Mouse (Mus musculus) heart, embryonic 13.5 days (tissue): Measurements from ENCODE around the gene Mapk13. TPM values are rescaled to one million over a fixed set of nuclear protein-coding genes. Genes with fewer than 3 reads are reported as not detected.
A peak's percentile ranks its signal among the peaks of the same experiment; 100 is the strongest.
"Not testable (repeated sequence)": the region's sequence is repeated elsewhere in the genome, so short reads cannot be mapped to it uniquely, and the experiment has no call there.

Experiments
- ATAC-seq: fragments of 200-750 bp; cut with Nextera tagmentation; 2 replicates; pipeline ENCODE4 v1.8.0; 2017; ENCODE audit warnings: moderate TSS enrichment; ENCODE audit not compliant: insufficient number of reproducible peaks, low FRiP score, low TSS enrichment; ENCODE audit errors: extremely low read depth
- H3K27ac ChIP-seq: fragments of 300-500 bp; sonication (generic); replicated peaks from 2 replicates; pipeline ENCODE4 v1.5.1; 2015; ENCODE audit warnings: moderate library complexity, mild to moderate bottlenecking, inconsistent platforms
- H3K27me3 ChIP-seq: fragments of 300-500 bp; sonication (generic); replicated peaks from 2 replicates; pipeline ENCODE4 v1.6.1; 2015; ENCODE audit warnings: mild to moderate bottlenecking, inconsistent platforms
- H3K36me3 ChIP-seq: fragments of 300-500 bp; sonication (generic); 2 replicates; pipeline ENCODE4 v1.6.1; 2015; ENCODE audit warnings: mild to moderate bottlenecking, inconsistent platforms
- H3K4me1 ChIP-seq: fragments of 300-500 bp; sonication (generic); 2 replicates; pipeline ENCODE4 v1.6.1; 2015; ENCODE audit warnings: inconsistent platforms
- H3K4me2 ChIP-seq: fragments of 300-500 bp; sonication (generic); 2 replicates; pipeline ENCODE4 v1.6.1; 2015; ENCODE audit warnings: inconsistent platforms, mild to moderate bottlenecking, moderate library complexity
- H3K4me3 ChIP-seq: fragments of 300-500 bp; sonication (generic); 2 replicates; pipeline ENCODE4 v1.5.1; 2015; ENCODE audit warnings: moderate library complexity, mild to moderate bottlenecking, inconsistent platforms
- H3K9ac ChIP-seq: fragments of 300-500 bp; sonication (generic); 2 replicates; pipeline ENCODE4 v1.6.1; 2015; ENCODE audit warnings: inconsistent platforms, mild to moderate bottlenecking, moderate library complexity
- H3K9me3 ChIP-seq: fragments of 300-500 bp; sonication (generic); 2 replicates; pipeline ENCODE4 v1.6.1; 2016; ENCODE audit warnings: inconsistent platforms
- WGBS: fragments of 180-500 bp; shearing (Covaris S2); methylation state at CpG from one replicate; pipeline ENCODE4 v1.1.7; 2015; ENCODE audit warnings: mixed read lengths; 5-methylcytosine and 5-hydroxymethylcytosine counted together
- polyA plus RNA-seq: library from polyadenylated mRNA; unstranded; fragments of >200 nt; fragmentation: Nextera tagmentation; extraction: Ambion mirVana; gene quantifications from 2 replicates; pipeline ENCODE4 v1.2.1, GENCODE M21; 2015

Gene Mapk13
- polyA plus RNA-seq, 1 experiment from 2014 or later, result 7.1 TPM

DNA sequence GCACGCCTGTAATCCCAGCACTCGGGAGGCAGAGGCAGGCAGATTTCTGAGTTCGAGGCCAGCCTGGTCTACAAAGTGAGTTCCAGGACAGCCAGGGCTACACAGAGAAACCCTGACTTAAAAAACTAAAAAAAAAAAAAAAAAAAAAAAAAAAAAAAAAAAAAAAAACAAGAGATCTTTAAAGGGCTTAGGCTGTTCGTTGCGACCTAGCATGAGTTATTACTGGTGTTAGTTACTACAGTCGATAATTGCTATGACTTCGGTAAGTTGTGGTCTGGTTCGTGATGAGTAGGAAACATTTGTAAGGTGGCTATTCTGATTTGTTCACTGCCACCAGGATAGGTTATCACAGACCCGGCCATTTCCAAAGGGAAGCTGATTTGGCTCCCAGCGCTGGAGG lies 47.2 kb downstream of the Mapk13 start:
- not testable (repeated sequence) for H3K4me3 ChIP-seq, H3K4me2 ChIP-seq, H3K9me3 ChIP-seq, H3K9ac ChIP-seq, ATAC-seq, H3K27me3 ChIP-seq
- Histone ChIP-seq H3K4me1 (peaks cover 21% of the 10 kb centered on the region), H3K27ac (peak overlapping the region; percentile 85), H3K36me3 (peaks cover 94% of the 10 kb centered on the region)
- WGBS, result 89% methylated on average over 10 of the region's 10 CpGs

DNA sequence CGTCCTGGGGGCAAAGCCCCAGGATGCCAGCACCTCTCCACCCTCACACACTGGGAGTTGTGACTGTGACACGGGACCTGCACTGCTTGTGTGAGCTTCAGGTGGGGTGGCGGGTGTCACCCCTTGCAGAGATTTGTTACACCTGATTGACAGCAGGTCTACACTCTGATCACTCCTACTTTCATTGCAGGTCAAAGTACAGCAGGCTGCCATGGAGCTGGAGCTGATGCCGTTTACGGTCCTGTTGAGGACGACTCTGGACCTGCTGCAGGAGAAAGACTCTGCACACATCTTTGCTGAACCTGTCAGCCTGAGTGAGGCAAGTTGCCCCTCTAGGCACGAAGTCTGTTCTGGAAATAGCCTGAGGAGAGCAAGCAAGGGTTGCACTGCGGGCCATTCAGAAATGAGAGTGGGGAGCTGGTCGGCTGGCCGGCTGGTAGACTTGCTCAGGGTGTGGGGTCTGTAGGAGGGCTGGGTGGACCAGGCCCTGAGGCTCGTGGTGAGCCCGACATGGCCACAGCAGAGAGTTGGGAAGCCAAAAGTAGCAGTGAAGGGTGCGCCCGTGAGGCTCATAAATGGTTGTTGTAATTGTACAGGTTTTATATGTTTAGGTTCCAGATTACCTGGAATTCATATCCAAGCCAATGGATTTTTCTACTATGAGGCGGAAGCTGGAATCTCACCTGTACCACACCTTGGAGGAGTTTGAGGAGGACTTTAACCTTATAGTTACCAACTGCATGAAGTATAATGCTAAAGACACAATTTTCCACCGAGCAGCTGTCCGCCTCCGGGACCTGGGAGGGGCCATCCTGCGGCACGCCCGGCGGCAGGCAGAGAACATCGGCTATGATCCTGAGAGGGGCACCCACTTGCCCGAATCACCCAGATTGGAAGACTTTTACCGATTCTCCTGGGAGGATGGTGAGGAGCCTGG lies 48.0 kb downstream of the Mapk13 start:
- WGBS, result 93% methylated on average over 25 of the region's 25 CpGs
- H3K9me3 ChIP-seq, result no peaks in the 10 kb centered on the region
- H3K4me3 ChIP-seq, result no peak overlapping the region
- peaks cover 96% of the 10 kb centered on the region for H3K36me3 ChIP-seq
- ATAC-seq, result no peak
- H3K27ac ChIP-seq, result no peak overlapping the region
- peaks cover 21% of the 10 kb centered on the region for H3K4me1 ChIP-seq
- no peak overlapping the region for H3K9ac ChIP-seq
- no peaks in the 10 kb centered on the region for H3K27me3 ChIP-seq
- no peak overlapping the region for H3K4me2 ChIP-seq

GRCm38 (mm10) chr17:28820189-28820588 lies 51.1 kb downstream of the Mapk13 start:
- no peak overlapping the region for H3K27ac ChIP-seq
- no peak for ATAC-seq
- H3K4me2 ChIP-seq, result no peak overlapping the region
- 81% methylated on average over 2 of the region's 2 CpGs for WGBS
- H3K9ac ChIP-seq, result no peak overlapping the region
- no peaks in the 10 kb centered on the region for H3K9me3 ChIP-seq
- H3K36me3 ChIP-seq, result peaks cover 96% of the 10 kb centered on the region
- no peak overlapping the region for H3K4me3 ChIP-seq
- H3K4me1 ChIP-seq, result peaks cover 18% of the 10 kb centered on the region
- H3K27me3 ChIP-seq, result no peaks in the 10 kb centered on the region

- Histone ChIP-seq H3K4me1 (peaks cover 19% of the 10 kb centered on the region), H3K9me3 (no peaks in the 10 kb centered on the region), H3K27me3 (no peaks in the 10 kb centered on the region), H3K4me2 (peak overlapping the region; percentile 38; the same call in 1 of the 2 replicates), H3K27ac (no peak overlapping the region), H3K9ac (no peak overlapping the region), H3K36me3 (peaks cover 100% of the 10 kb centered on the region), H3K4me3 (no peak overlapping the region)
- 80% methylated on average over 13 of the region's 13 CpGs for WGBS
- ATAC-seq, result peak; percentile 37; the same call in 1 of the 2 replicates
Measured at GRCm38 (mm10) chr17:28823004-28823745, 54.1 kb downstream of the Mapk13 start.

- Histone ChIP-seq H3K36me3 (peaks cover 100% of the 10 kb centered on the region), H3K9me3 (no peaks in the 10 kb centered on the region), H3K27me3 (no peaks in the 10 kb centered on the region), H3K4me2 (peak overlapping the region; percentile 38), H3K4me1 (peaks cover 22% of the 10 kb centered on the region), H3K4me3 (no peak overlapping the region), H3K27ac (no peak overlapping the region), H3K9ac (no peak overlapping the region)
- 86% methylated on average over 11 of the region's 11 CpGs for WGBS
- no peak for ATAC-seq
Measured at GRCm38 (mm10) chr17:28823749-28824148, 54.7 kb downstream of the Mapk13 start.

- Histone ChIP-seq H3K27ac (peak overlapping the region; percentile 65), H3K4me2 (peak overlapping the region; percentile 38), H3K9me3 (no peaks in the 10 kb centered on the region), H3K4me3 (no peak overlapping the region), H3K9ac (peak overlapping the region; percentile 48), H3K27me3 (no peaks in the 10 kb centered on the region), H3K4me1 (peaks cover 30% of the 10 kb centered on the region), H3K36me3 (peaks cover 100% of the 10 kb centered on the region)
- no peak for ATAC-seq
- 66% methylated on average over 6 of the region's 6 CpGs for WGBS
Measured at GRCm38 (mm10) chr17:28824896-28825295, 55.8 kb downstream of the Mapk13 start.

GRCm38 (mm10) chr17:28825359-28826041 lies 56.4 kb downstream of the Mapk13 start:
- Histone ChIP-seq H3K4me1 (peaks cover 35% of the 10 kb centered on the region), H3K4me3 (no peak overlapping the region), H3K4me2 (peak overlapping the region; percentile 38), H3K9ac (no peak overlapping the region), H3K27me3 (no peaks in the 10 kb centered on the region), H3K36me3 (peaks cover 100% of the 10 kb centered on the region), H3K9me3 (no peaks in the 10 kb centered on the region), H3K27ac (peak overlapping the region; percentile 65)
- ATAC-seq, result no peak
- WGBS, result 71% methylated on average over 6 of the region's 6 CpGs

DNA sequence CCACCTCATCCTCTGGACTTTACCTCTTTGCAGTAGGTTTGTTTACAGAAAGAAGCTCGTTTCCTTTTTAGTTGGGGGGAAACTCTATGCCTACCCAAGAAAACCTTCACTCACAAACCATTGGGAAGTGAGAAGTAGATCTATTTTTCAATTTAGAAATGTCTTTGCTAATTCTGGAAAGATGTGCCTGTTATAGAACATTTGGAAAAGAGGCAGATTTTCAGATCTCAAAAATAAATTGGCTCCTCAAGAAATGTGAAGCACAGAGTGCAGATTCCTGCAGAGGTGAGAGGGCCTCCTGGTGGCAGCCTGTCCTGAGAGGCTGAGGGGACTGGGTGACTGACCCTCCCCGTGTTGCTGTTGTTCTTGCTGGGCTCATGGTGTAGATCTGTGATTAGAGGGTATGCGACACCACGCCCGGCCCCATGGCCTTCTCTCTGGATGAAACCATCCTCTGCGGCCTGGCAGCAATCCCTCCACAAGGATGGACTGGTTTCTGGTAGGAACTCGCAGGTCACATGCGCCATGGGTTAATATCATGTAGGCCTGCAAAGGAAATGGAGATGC lies 58.7 kb downstream of the Mapk13 start:
- Histone ChIP-seq H3K9ac (no peak overlapping the region), H3K4me3 (no peak overlapping the region), H3K9me3 (no peaks in the 10 kb centered on the region), H3K36me3 (peaks cover 100% of the 10 kb centered on the region), H3K27ac (no peak overlapping the region), H3K27me3 (no peaks in the 10 kb centered on the region), H3K4me1 (peaks cover 57% of the 10 kb centered on the region), H3K4me2 (peak overlapping the region; percentile 1; the same call in 1 of the 2 replicates)
- no peak for ATAC-seq
- WGBS, result 81% methylated on average over 8 of the region's 8 CpGs

GRCm38 (mm10) chr17:28829120-28829519 lies 60.0 kb downstream of the Mapk13 start:
- 48% methylated on average over 14 of the region's 14 CpGs for WGBS
- Histone ChIP-seq H3K9me3 (no peaks in the 10 kb centered on the region), H3K4me3 (no peak overlapping the region), H3K27me3 (no peaks in the 10 kb centered on the region), H3K4me1 (peaks cover 60% of the 10 kb centered on the region), H3K9ac (no peak overlapping the region), H3K36me3 (peaks cover 100% of the 10 kb centered on the region), H3K27ac (peak overlapping the region; percentile 3; the same call in 1 of the 2 replicates), H3K4me2 (peak overlapping the region; percentile 27; the same call in 1 of the 2 replicates)
- no peak for ATAC-seq
